Mouse (Mus musculus): ENCODE measurements at regions not wholly inside any gene's neighbourhood (a gene's known extent, or its start where the extent isn't known, plus 50 kb on each side); places are given as distances from the start of the nearest gene placed in this dataset.

GRCm38 (mm10) chr5:47522161-47522942 is 460.6 kb upstream of the Slit2 start:
- DNase-seq (ENCODE audit: low spot score), result no peak

GRCm38 (mm10) chr5:47528671-47529070 is 454.3 kb upstream of the Slit2 start:
- DNase-seq (ENCODE audit: low spot score), result no peak

DNA sequence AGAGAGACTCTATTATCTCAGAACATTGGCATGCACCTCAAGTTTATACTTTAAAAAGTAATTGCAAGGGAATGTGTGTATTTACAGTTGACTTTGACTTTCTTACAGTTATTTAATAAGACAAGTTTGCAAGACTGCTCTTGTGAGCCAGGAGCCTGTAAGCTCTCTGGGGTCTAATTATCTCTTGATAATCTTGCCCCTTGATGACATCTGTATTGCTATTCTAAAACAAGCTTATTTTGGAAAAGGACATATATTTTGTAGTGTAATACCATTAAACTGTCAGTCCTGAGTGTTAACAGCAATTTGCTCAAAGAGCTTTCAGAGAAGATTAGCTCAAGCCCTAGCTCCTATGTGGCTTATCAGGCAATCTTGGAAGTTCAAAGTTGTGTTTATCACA is 445.4 kb upstream of the Slit2 start:
- no peak for DNase-seq (ENCODE audit: low spot score)

GRCm38 (mm10) chr5:47542248-47542647 is 440.7 kb upstream of the Slit2 start:
- no peak for DNase-seq (ENCODE audit: low spot score)

- no peak for DNase-seq (ENCODE audit: low spot score)
These were observed 426.2 kb upstream of the Slit2 start for GRCm38 (mm10) chr5:47556717-47557116.

GRCm38 (mm10) chr5:47557152-47557800 is 425.7 kb upstream of the Slit2 start:
- no peak for DNase-seq (ENCODE audit: low spot score)
